Mouse (Mus musculus): ENCODE data around the gene Dohh.

DNA sequence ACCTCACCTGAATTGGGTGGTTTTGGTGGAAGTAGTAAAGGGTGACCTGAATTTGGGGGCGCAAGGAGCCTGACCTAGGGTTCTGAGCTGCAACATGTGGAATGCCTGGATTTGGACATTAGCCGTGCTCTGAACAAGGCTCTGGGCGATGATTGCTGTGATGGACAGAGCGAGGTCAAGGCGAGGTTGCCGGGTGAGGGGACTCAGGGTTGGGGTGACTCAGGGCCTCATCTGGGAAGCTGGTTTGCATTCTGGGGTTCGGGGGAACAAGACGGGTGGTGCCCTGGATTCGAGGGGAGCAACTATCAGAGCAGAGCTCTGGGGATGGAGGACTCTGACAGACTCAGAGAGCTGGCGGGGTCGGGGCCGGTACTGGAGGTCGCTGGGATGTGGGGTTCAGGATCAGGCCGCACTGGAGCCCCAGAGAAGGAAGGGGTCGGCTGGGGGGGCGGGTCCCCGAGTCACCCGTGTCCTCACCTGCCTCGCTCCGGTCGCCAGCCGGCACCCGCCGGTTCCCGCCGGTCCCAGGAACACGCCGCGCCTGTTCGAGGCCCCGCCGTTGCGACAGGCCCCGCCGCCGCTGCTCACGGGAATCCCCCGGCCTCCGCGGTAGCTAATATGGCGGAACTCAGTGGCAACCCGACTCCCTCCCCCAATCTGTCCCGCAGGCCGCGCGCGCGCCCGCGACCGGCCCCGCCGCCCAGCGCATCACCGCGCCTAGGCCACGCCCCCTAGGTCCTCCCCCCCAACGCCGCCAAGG lies 6.3 kb upstream of the Dohh start, which contains the start of gene Fzr1:
- TF ChIP-seq CTCF (IDR thresholded peaks at IDR 0.05; ENCODE audit: low read depth, low read length) (no peak), EP300 (IDR thresholded peaks at IDR 0.05; ENCODE audit: insufficient read depth, low read depth, low read length) (no peak), POLR2A (IDR thresholded peaks at IDR 0.05; ENCODE audit: insufficient read depth, low read length) (no peak)
